Mouse (Mus musculus): ENCODE measurements around the gene Gemin7. TPM values are rescaled to one million over a fixed set of nuclear protein-coding genes. Genes with fewer than 3 reads are reported as not detected.

Gemin7 gene
- polyA plus RNA-seq, 1 experiment = 94.7 TPM

- peaks cover 14% of the 10 kb centered on the region; the same call in 1 of the 2 replicates for H3K4me1 ChIP-seq (ENCODE audit: control insufficient read depth, insufficient read depth, insufficient read length)
- no peak for DNase-seq (ENCODE audit: low read depth in 1 of 2, low spot score in 2 of 2)
- TF ChIP-seq CTCF (IDR thresholded peaks at IDR 0.05; ENCODE audit: extremely low read depth, insufficient read depth, insufficient read length, insufficient replicate concordance) = no peak
- no peak for TF ChIP-seq POLR2A (IDR thresholded peaks at IDR 0.05; ENCODE audit: low read depth, low read length)
- H3K4me3 ChIP-seq (ENCODE audit: extremely low read depth, insufficient read depth, insufficient read length) = peak overlapping the region; percentile 82
- H3K27ac ChIP-seq (ENCODE audit: insufficient read depth, low read length) = no peak overlapping the region
- 9% methylated on average over 11 of the region's 11 CpGs for WGBS
- peaks cover 8% of the 10 kb centered on the region for H3K36me3 ChIP-seq (ENCODE audit: control insufficient read depth, insufficient read depth, low read length)
- no peaks in the 10 kb centered on the region for H3K27me3 ChIP-seq (ENCODE audit: control insufficient read depth, insufficient read depth, low read length)
Observed at GRCm38 (mm10) chr7:19560491-19561260, 16.7 kb downstream of the Gemin7 start.

GRCm38 (mm10) chr7:19558965-19559364, 18.4 kb downstream of the Gemin7 start:
- no peaks in the 10 kb centered on the region; the same call in 1 of the 2 replicates for H3K36me3 ChIP-seq (ENCODE audit: control insufficient read depth, insufficient read depth, low read length)
- no peak for TF ChIP-seq POLR2A (IDR thresholded peaks at IDR 0.05; ENCODE audit: low read depth, low read length)
- TF ChIP-seq CTCF (IDR thresholded peaks at IDR 0.05; ENCODE audit: extremely low read depth, insufficient read depth, insufficient read length, insufficient replicate concordance) = peak; percentile 41; the same call in 1 of the 2 replicates
- WGBS = 70% methylated on average over 2 of the region's 2 CpGs
- H3K4me1 ChIP-seq (ENCODE audit: control insufficient read depth, insufficient read depth, insufficient read length) = peaks cover 14% of the 10 kb centered on the region; the same call in 1 of the 2 replicates
- no peak for DNase-seq (ENCODE audit: low read depth in 1 of 2, low spot score in 2 of 2)
- no peak overlapping the region for H3K4me3 ChIP-seq (ENCODE audit: extremely low read depth, insufficient read depth, insufficient read length)
- H3K27me3 ChIP-seq (ENCODE audit: control insufficient read depth, insufficient read depth, low read length) = no peaks in the 10 kb centered on the region
- no peak overlapping the region for H3K27ac ChIP-seq (ENCODE audit: insufficient read depth, low read length)

DNA sequence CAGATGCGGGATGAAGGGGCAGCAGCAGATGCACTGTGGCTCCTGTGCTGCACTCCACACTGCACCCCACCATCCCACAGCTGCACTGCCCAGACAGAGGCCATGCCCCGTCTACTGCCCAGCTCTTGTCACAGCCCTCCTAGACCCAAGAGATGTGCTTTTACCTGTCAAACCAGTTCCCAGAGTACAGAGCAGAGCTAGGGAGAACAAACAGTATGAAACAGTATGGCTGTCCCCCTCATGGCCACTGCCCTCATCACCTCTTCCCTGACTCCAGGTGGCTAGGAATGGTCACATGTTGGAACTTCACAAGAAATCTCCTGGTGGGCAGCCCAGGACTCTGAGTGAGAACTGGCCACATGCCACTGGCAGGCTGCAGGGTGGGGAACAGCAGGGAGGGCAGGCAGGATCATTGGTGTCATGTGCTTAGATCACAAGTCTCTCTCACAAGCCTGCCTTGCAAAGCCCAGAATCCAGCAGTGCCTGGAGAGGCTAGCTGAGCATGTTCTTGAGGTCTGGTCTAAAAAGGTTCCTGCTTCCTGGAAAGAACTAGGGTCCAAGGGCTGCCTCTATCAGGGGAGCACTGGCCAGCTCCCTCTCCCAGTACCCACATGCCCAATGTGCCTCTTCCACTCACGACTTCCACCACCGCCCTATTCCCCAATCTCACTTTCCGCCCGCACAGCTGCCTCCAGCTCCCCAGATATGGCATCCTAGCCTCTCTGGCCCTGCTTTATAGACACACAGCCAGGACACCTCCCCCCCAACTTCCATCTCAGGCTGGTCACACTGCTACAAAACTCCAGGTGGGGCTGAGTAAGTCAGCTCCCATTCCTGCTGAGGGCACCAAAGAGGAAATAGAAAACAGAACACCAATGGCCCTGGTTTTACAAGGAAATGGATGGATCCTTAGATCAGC, 19.2 kb downstream of the Gemin7 start:
- TF ChIP-seq CTCF (IDR thresholded peaks at IDR 0.05; ENCODE audit: extremely low read depth, insufficient read depth, insufficient read length, insufficient replicate concordance) (no peak), POLR2A (IDR thresholded peaks at IDR 0.05; ENCODE audit: low read depth, low read length) (no peak)
- H3K4me1 ChIP-seq (ENCODE audit: control insufficient read depth, insufficient read depth, insufficient read length) = peaks cover 14% of the 10 kb centered on the region; the same call in 1 of the 2 replicates
- no peak overlapping the region for H3K27ac ChIP-seq (ENCODE audit: insufficient read depth, low read length)
- 96% methylated on average over 6 of the region's 6 CpGs for WGBS
- no peak overlapping the region for H3K4me3 ChIP-seq (ENCODE audit: extremely low read depth, insufficient read depth, insufficient read length)
- DNase-seq (ENCODE audit: low read depth in 1 of 2, low spot score in 2 of 2) = no peak
- peaks cover 2% of the 10 kb centered on the region; the same call in 1 of the 2 replicates for H3K36me3 ChIP-seq (ENCODE audit: control insufficient read depth, insufficient read depth, low read length)
- H3K27me3 ChIP-seq (ENCODE audit: control insufficient read depth, insufficient read depth, low read length) = no peaks in the 10 kb centered on the region

DNA sequence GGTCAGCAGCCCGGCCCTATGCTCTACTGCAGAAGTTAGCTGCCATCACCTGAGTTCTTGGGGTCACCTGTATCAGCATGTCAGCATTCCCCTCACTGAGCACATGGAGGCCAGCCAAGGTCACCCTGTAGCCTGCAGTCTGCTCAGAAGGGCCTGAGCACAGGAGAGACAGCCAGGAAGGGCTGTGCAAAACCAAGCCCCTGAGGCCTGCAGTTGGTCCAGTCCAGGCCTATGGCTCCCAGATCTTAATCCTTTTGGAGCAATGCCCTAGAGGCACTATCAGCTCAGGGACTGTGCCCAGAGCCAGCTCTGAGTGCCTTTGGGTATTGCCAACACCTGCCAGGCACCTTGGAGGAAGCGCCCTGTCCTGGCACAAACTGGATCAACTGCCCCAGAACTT, 20.3 kb downstream of the Gemin7 start:
- Histone ChIP-seq H3K4me1 (ENCODE audit: control insufficient read depth, insufficient read depth, insufficient read length) (peaks cover 8% of the 10 kb centered on the region; the same call in 1 of the 2 replicates), H3K27ac (ENCODE audit: insufficient read depth, low read length) (no peak overlapping the region)

DNA sequence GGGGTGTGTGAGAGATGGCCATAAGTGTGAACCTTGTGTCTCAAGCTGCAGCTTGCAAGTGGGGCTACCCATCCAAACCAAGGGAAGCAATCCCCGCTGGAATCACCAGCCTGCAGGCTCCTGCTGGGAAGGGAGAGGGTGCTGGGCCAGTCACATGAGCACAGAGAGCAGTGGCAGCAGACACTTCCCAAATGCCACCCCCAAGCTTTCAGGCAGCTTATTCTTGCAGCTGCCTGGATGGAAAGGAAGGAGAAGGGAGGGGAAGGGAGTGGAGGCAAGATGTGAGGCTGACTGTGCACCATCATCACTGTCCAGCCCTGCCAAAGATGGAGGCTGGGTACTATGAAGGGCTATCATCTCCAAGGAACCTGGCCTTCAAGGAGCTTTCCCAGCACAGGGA, 23.2 kb downstream of the Gemin7 start:
- no peak overlapping the region for H3K27ac ChIP-seq (ENCODE audit: insufficient read depth, low read length)
- H3K4me1 ChIP-seq (ENCODE audit: control insufficient read depth, insufficient read depth, insufficient read length) = no peaks in the 10 kb centered on the region; the same call in 1 of the 2 replicates
- H3K4me3 ChIP-seq (ENCODE audit: extremely low read depth, insufficient read depth, insufficient read length) = no peak overlapping the region
- H3K36me3 ChIP-seq (ENCODE audit: control insufficient read depth, insufficient read depth, low read length) = peaks cover 2% of the 10 kb centered on the region; the same call in 1 of the 2 replicates
- TF ChIP-seq POLR2A (IDR thresholded peaks at IDR 0.05; ENCODE audit: low read depth, low read length) (no peak), CTCF (IDR thresholded peaks at IDR 0.05; ENCODE audit: extremely low read depth, insufficient read depth, insufficient read length, insufficient replicate concordance) (no peak)
- no peak for DNase-seq (ENCODE audit: low read depth in 1 of 2, low spot score in 2 of 2)
- 88% methylated on average over 1 of the region's 1 CpGs for WGBS
- no peaks in the 10 kb centered on the region for H3K27me3 ChIP-seq (ENCODE audit: control insufficient read depth, insufficient read depth, low read length)

More for the DNA sequence above, 20.3 kb downstream of the Gemin7 start:
- DNase-seq (ENCODE audit: low read depth in 1 of 2, low spot score in 2 of 2) = no peak
- TF ChIP-seq POLR2A (IDR thresholded peaks at IDR 0.05; ENCODE audit: low read depth, low read length) = no peak
- no peak for TF ChIP-seq CTCF (IDR thresholded peaks at IDR 0.05; ENCODE audit: extremely low read depth, insufficient read depth, insufficient read length, insufficient replicate concordance)
- 87% methylated on average over 2 of the region's 2 CpGs for WGBS
- H3K4me3 ChIP-seq (ENCODE audit: extremely low read depth, insufficient read depth, insufficient read length) = no peak overlapping the region
- peaks cover 2% of the 10 kb centered on the region; the same call in 1 of the 2 replicates for H3K36me3 ChIP-seq (ENCODE audit: control insufficient read depth, insufficient read depth, low read length)
- H3K27me3 ChIP-seq (ENCODE audit: control insufficient read depth, insufficient read depth, low read length) = no peaks in the 10 kb centered on the region

DNA sequence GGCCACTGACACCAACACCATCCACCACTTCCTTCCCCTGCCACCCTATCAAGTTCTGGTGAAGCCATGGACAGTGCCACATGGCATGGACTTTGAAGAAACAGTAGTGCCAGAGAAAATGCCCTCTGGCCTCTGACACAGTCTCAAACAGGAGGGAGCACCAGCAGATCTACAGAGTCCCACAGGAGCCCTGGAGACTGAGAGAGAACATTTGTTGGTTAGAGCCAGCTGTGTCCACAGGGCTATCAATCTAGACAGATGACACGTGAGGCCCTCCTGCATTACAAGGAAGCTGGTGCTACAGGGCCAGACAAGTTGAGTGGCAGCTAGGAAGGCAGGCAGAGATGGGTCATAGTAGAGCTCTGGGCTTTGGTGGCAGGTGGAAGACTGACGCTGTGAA, 25.0 kb downstream of the Gemin7 start:
- peaks cover 2% of the 10 kb centered on the region; the same call in 1 of the 2 replicates for H3K36me3 ChIP-seq (ENCODE audit: control insufficient read depth, insufficient read depth, low read length)
- no peaks in the 10 kb centered on the region for H3K27me3 ChIP-seq (ENCODE audit: control insufficient read depth, insufficient read depth, low read length)
- TF ChIP-seq CTCF (IDR thresholded peaks at IDR 0.05; ENCODE audit: extremely low read depth, insufficient read depth, insufficient read length, insufficient replicate concordance) = no peak
- TF ChIP-seq POLR2A (IDR thresholded peaks at IDR 0.05; ENCODE audit: low read depth, low read length) = no peak
- no peak overlapping the region for H3K4me3 ChIP-seq (ENCODE audit: extremely low read depth, insufficient read depth, insufficient read length)
- no peak overlapping the region for H3K27ac ChIP-seq (ENCODE audit: insufficient read depth, low read length)
- 42% methylated on average over 2 of the region's 2 CpGs for WGBS
- DNase-seq (ENCODE audit: low read depth in 1 of 2, low spot score in 2 of 2) = no peak
- no peaks in the 10 kb centered on the region for H3K4me1 ChIP-seq (ENCODE audit: control insufficient read depth, insufficient read depth, insufficient read length)

All from spleen, adult 2 months (tissue).